ENCODE assay signal across 8 mouse cellular contexts in genomic region chr9:45417245-45417644, GRCm38 (mm10). TPM values are rescaled to one million over a fixed set of nuclear protein-coding genes. Genes with fewer than 3 reads are reported as not detected.
DNase-seq lines count a peak whose midpoint lies in the region; TF ChIP-seq lines count a peak whose summit lies in the region.

No protein-coding gene starts in this region.

- peaks cover under 1% of the 10 kb centered on the region; the same call in 1 of the 2 replicates for H3K4me1 ChIP-seq in limb, embryonic 10.5 days

- no peak overlapping the region for H3K27ac ChIP-seq in limb, embryonic 10.5 days

- peak; percentile 49 for DNase-seq in ovary, postnatal 14 days (ENCODE audit: low spot score)
- DNase-seq in ovary, postnatal 10 days (ENCODE audit: low spot score): no peak
- peak; percentile 70 for DNase-seq in R1 (ENCODE audit: low read depth, low spot score)
- peak; percentile 77 to 86 for DNase-seq in cerebellum, postnatal 25 days
- peak; percentile 42 to 63 for DNase-seq in heart, postnatal 36 days
- peak; percentile 57 for DNase-seq in limb, embryonic 10.5 days (ENCODE audit: low spot score)
- DNase-seq in thymus, postnatal 4 days: peak; percentile 85

- H3K79me2 ChIP-seq in myocyte (ENCODE audit: control insufficient read depth, insufficient read depth): no peaks in the 10 kb centered on the region

- H3ac ChIP-seq in myocyte (ENCODE audit: control insufficient read depth, insufficient read length): no peak overlapping the region

- WGBS in limb, embryonic 10.5 days: 33% methylated on average over 8 of the region's 8 CpGs

- intact Hi-C loops in heart, postnatal 36 days (cut with DNase I): loop anchor here (2.0 to 10.0 kb wide), 3 partner anchors 196 to 458 kb away; no protein-coding TSS in a partner anchor

- H3K4me2 ChIP-seq in myocyte (ENCODE audit: low read depth): peak overlapping the region; percentile 68

- peaks cover 5% of the 10 kb centered on the region; the same call in 1 of the 2 replicates for H3K27me3 ChIP-seq in limb, embryonic 10.5 days (ENCODE audit: low read depth, poor library complexity, severe bottlenecking)
- peaks cover 5% of the 10 kb centered on the region for H3K27me3 ChIP-seq in myocyte (ENCODE audit: control insufficient read depth, insufficient read depth, insufficient read length)

- no peak for TF ChIP-seq POLR2A in myocyte (IDR thresholded peaks at IDR 0.05; ENCODE audit: insufficient read length, low read depth)

- H3K9me3 ChIP-seq in limb, embryonic 10.5 days (replicated peaks): no peaks in the 10 kb centered on the region

- no peak overlapping the region for H3K4me3 ChIP-seq in limb, embryonic 10.5 days
- no peak overlapping the region for H3K4me3 ChIP-seq in myocyte

- H3K36me3 ChIP-seq in limb, embryonic 10.5 days: no peaks in the 10 kb centered on the region
- no peaks in the 10 kb centered on the region for H3K36me3 ChIP-seq in myocyte (ENCODE audit: control insufficient read depth, insufficient read depth)

TF ChIP-seq in myocyte, 11 proteins besides CTCF, POLR2A, EP300 and RAD21:
- TF ChIP-seq MYOG (IDR thresholded peaks at IDR 0.05; ENCODE audit: control insufficient read depth in 1 of 3, insufficient read depth in 1 of 3, insufficient read length in 2 of 3, low read depth in 2 of 3) (no peak), SRF (IDR thresholded peaks at IDR 0.05; ENCODE audit: control insufficient read depth, insufficient read length, low read depth) (no peak), TCF3 (IDR thresholded peaks at IDR 0.05; ENCODE audit: insufficient read length, low read depth) (no peak), MYOD1 (IDR thresholded peaks at IDR 0.05; ENCODE audit: control insufficient read depth in 1 of 3, insufficient read length in 2 of 3, low read depth in 2 of 3) (no peak), TCF12 (IDR thresholded peaks at IDR 0.05; ENCODE audit: insufficient read depth, poor library complexity, severe bottlenecking) (no peak), REST (IDR thresholded peaks at IDR 0.05; ENCODE audit: insufficient read depth, insufficient read length) (no peak), E2F4 (IDR thresholded peaks at IDR 0.05; ENCODE audit: insufficient read depth) (no peak), CEBPB (IDR thresholded peaks at IDR 0.05; ENCODE audit: insufficient read depth, poor library complexity, severe bottlenecking) (no peak), MAX (IDR thresholded peaks at IDR 0.05; ENCODE audit: low read depth) (no peak), USF1 (IDR thresholded peaks at IDR 0.05; ENCODE audit: low read depth) (no peak), POLR2AphosphoS2 (IDR thresholded peaks at IDR 0.05; ENCODE audit: insufficient read length, low read depth) (no peak)

RNA-seq across cellular contexts. Expression of gene Dscaml1, which starts 9.2 kb away (rescaled TPM):
- total RNA-seq in heart, postnatal 36 days (2021): not detected
- 0.15 and 0.30 TPM in 2 replicates for polyA plus RNA-seq in limb, embryonic 10.5 days (2016; fragmentation: Nextera tagmentation; extraction: Ambion mirVana)
- not detected for polyA plus RNA-seq in myocyte (2012; fragmentation: generic; extraction: Trizol)

RNA-seq across cellular contexts. Expression of gene Fxyd2, which starts 17.8 kb away (rescaled TPM):
- total RNA-seq in heart, postnatal 36 days (2021): 1 to 10 TPM; 2.2 to 3.6 TPM
- polyA plus RNA-seq in limb, embryonic 10.5 days (2016; fragmentation: Nextera tagmentation; extraction: Ambion mirVana): 0.69 and 0.84 TPM in 2 replicates
- 0.07 TPM for polyA plus RNA-seq in myocyte (2012; fragmentation: generic; extraction: Trizol)

RNA-seq across cellular contexts. Expression of gene Fxyd6, which starts 47.3 kb away (rescaled TPM):
- total RNA-seq in heart, postnatal 36 days (2021): 10 to 100 TPM; 15.9 to 16.6 TPM
- 97.6 and 110 TPM in 2 replicates for polyA plus RNA-seq in limb, embryonic 10.5 days (2016; fragmentation: Nextera tagmentation; extraction: Ambion mirVana)
- polyA plus RNA-seq in myocyte (2012; fragmentation: generic; extraction: Trizol): 0.73 TPM

Comparison
In these comparisons a context has a peak if more than half of its experiments do, and no peak if none do; other contexts are left out.
1. RNA of gene Fxyd6, which starts 47.3 kb away (polyA plus RNA-seq): 97.6 to 110 TPM in limb, embryonic 10.5 days; 0.73 TPM in myocyte (single experiment); every median in the first group is over 10 times any median in the second.